Mouse (Mus musculus): ENCODE results near the gene Castor1. TPM values are rescaled to one million over a fixed set of nuclear protein-coding genes. Genes with fewer than 3 reads are reported as not detected.

Castor1 gene
- polyA plus RNA-seq, 1 experiment from 2014 or later = 3.6 TPM

Other genes starting within 250 kb of the Castor1 start
- gene 4930556J24Rik, start 241.4 kb upstream of the Castor1 start, polyA plus RNA-seq (2016; fragmentation: Nextera tagmentation; extraction: Ambion mirVana) = 0.20 and 0.30 TPM in 2 replicates
- 3.1 and 3.3 TPM in 2 replicates for gene Gal3st1, start 234.6 kb upstream of the Castor1 start, polyA plus RNA-seq (2016; fragmentation: Nextera tagmentation; extraction: Ambion mirVana)
- gene Sec14l4, start 186.8 kb upstream of the Castor1 start, polyA plus RNA-seq (2016; fragmentation: Nextera tagmentation; extraction: Ambion mirVana) = not detected in 2 replicates
- gene Sec14l3, start 153.4 kb upstream of the Castor1 start, polyA plus RNA-seq (2016; fragmentation: Nextera tagmentation; extraction: Ambion mirVana) = not detected in 2 replicates
- gene Mtfp1, start 122.8 kb upstream of the Castor1 start, polyA plus RNA-seq (2016; fragmentation: Nextera tagmentation; extraction: Ambion mirVana) = 5.4 and 5.6 TPM in 2 replicates
- 1.8 and 3.1 TPM in 2 replicates for gene Sec14l2, start 94.8 kb upstream of the Castor1 start, polyA plus RNA-seq (2016; fragmentation: Nextera tagmentation; extraction: Ambion mirVana)
- gene Rnf215, start 83.0 kb upstream of the Castor1 start, polyA plus RNA-seq (2016; fragmentation: Nextera tagmentation; extraction: Ambion mirVana) = 42.7 and 44.5 TPM in 2 replicates
- gene Ccdc157, start 57.9 kb upstream of the Castor1 start, polyA plus RNA-seq (2016; fragmentation: Nextera tagmentation; extraction: Ambion mirVana) = 9.6 and 10.4 TPM in 2 replicates
- gene Sf3a1, start 57.9 kb upstream of the Castor1 start, polyA plus RNA-seq (2016; fragmentation: Nextera tagmentation; extraction: Ambion mirVana) = 72.0 and 77.6 TPM in 2 replicates
- gene Tbc1d10a, start 31.4 kb upstream of the Castor1 start, polyA plus RNA-seq (2016; fragmentation: Nextera tagmentation; extraction: Ambion mirVana) = 28.5 and 29.2 TPM in 2 replicates
- not detected in 2 replicates for gene Osm, start 18.2 kb downstream of the Castor1 start, polyA plus RNA-seq (2016; fragmentation: Nextera tagmentation; extraction: Ambion mirVana)
- gene Lif, start 39.3 kb downstream of the Castor1 start, polyA plus RNA-seq (2016; fragmentation: Nextera tagmentation; extraction: Ambion mirVana) = not detected in 2 replicates
- gene Hormad2, start 222.9 kb downstream of the Castor1 start, polyA plus RNA-seq (2016; fragmentation: Nextera tagmentation; extraction: Ambion mirVana) = 0.10 and 0.61 TPM in 2 replicates

All from hindbrain, embryonic 12.5 days (tissue).